Mouse (Mus musculus): ENCODE data around the gene Stra6l.

DNA sequence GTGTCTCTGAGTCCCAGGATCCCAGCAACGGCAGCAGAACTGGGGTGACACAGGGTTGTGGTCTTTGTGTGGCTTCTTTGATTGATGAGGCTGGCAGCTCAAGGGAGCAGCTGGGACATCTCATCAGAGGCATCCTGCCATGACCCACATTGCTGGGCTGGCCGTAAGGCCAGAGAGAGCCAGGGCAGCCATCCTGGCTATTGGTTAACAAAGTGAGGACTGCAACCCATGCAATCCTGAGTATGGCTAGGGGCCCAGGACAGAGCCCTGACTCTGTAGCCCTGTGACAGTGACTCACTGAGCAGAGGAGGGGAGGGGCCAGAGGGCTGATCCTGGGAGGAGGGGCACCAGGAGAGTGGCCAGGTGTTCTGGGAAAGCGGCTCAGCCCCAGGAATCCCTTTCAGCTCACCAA, 3.2 kb downstream of the Stra6l start:
- TF ChIP-seq CTCF (IDR thresholded peaks at IDR 0.05; ENCODE audit: low read depth, low read length) (no peak), POLR2A (IDR thresholded peaks at IDR 0.05; ENCODE audit: extremely low read depth, insufficient read depth, low read length) (no peak)

All from liver, adult 2 months (tissue).